Mouse (Mus musculus) kidney, embryonic 14.5 days (tissue): ENCODE measurements around the gene Lpp. TPM values are rescaled to one million over a fixed set of nuclear protein-coding genes. Genes with fewer than 3 reads are reported as not detected.
A peak's percentile ranks its signal among the peaks of the same experiment; 100 is the strongest.

Experiments
- ATAC-seq: fragments of 200-750 bp; cut with Nextera tagmentation; 2 replicates; pipeline ENCODE4 v1.8.0; 2017; ENCODE audit warnings: moderate number of reproducible peaks, mild to moderate bottlenecking, moderate TSS enrichment, moderate library complexity; ENCODE audit not compliant: low FRiP score, low TSS enrichment
- H3K27ac ChIP-seq: fragments of 300-500 bp; sonication (generic); 2 replicates; pipeline ENCODE4 v1.5.1; 2014; ENCODE audit warnings: low read depth, mild to moderate bottlenecking, low read length, moderate library complexity, mixed read lengths
- H3K27me3 ChIP-seq: fragments of 300-500 bp; sonication (generic); 2 replicates; pipeline ENCODE4 v1.6.1; 2014; ENCODE audit warnings: mild to moderate bottlenecking, low read length; ENCODE audit not compliant: control insufficient read depth, insufficient read depth
- H3K36me3 ChIP-seq: fragments of 300-500 bp; sonication (generic); 2 replicates; pipeline ENCODE4 v1.6.1; 2014; ENCODE audit warnings: low read length, mixed read lengths; ENCODE audit not compliant: control insufficient read depth, insufficient read depth
- H3K4me1 ChIP-seq: fragments of 300-500 bp; sonication (generic); 2 replicates; pipeline ENCODE4 v1.6.1; 2014; ENCODE audit warnings: low read length, mixed read lengths; ENCODE audit not compliant: control insufficient read depth, insufficient read depth
- H3K4me2 ChIP-seq: fragments of 300-500 bp; sonication (generic); replicated peaks from 2 replicates; pipeline ENCODE4 v1.6.1; 2014; ENCODE audit warnings: low read depth, mild to moderate bottlenecking, low read length
- H3K4me3 ChIP-seq: fragments of 300-500 bp; sonication (generic); 2 replicates; pipeline ENCODE4 v1.5.1; 2014; ENCODE audit warnings: mild to moderate bottlenecking, low read length
- H3K9ac ChIP-seq: fragments of 300-500 bp; sonication (generic); 2 replicates; pipeline ENCODE4 v1.6.1; 2014; ENCODE audit warnings: low read depth, mild to moderate bottlenecking, low read length, moderate library complexity
- H3K9me3 ChIP-seq: fragments of 300-500 bp; sonication (generic); 2 replicates; pipeline ENCODE4 v1.6.1; 2016; ENCODE audit warnings: low read length; ENCODE audit not compliant: control insufficient read depth
- WGBS: fragments of 180-500 bp; shearing (Covaris S2); extraction: QIAGEN DNeasy Blood & Tissue Kit; methylation state at CpG from one replicate; pipeline ENCODE4 v1.1.7; 2014; 5-methylcytosine and 5-hydroxymethylcytosine counted together
- polyA plus RNA-seq: library from polyadenylated mRNA; unstranded; fragments of >200 nt; fragmentation: Nextera tagmentation; extraction: Ambion mirVana; gene quantifications from 2 replicates; pipeline ENCODE4 v1.2.1, GENCODE M21; 2014

Gene Lpp
- polyA plus RNA-seq, 1 experiment from 2014 or later, result 49.2 TPM

- Histone ChIP-seq H3K27me3 (no peaks in the 10 kb centered on the region), H3K4me2 (peak overlapping the region; percentile 55), H3K4me1 (peaks cover 38% of the 10 kb centered on the region), H3K4me3 (peak overlapping the region; percentile 91), H3K9ac (peak overlapping the region; percentile 93; the same call in 1 of the 2 replicates), H3K9me3 (no peaks in the 10 kb centered on the region), H3K36me3 (no peaks in the 10 kb centered on the region), H3K27ac (peak overlapping the region; percentile 97; the same call in 1 of the 2 replicates)
- ATAC-seq, result no peak
- WGBS, result 71% methylated on average over 2 of the region's 2 CpGs
Observed at GRCm38 (mm10) chr16:24395100-24395499, 1.8 kb downstream of the Lpp start.

- peaks cover 40% of the 10 kb centered on the region for H3K4me1 ChIP-seq
Observed at GRCm38 (mm10) chr16:24396504-24396903, 3.2 kb downstream of the Lpp start.

GRCm38 (mm10) chr16:24398476-24398875 lies 5.2 kb downstream of the Lpp start:
- H3K4me2 ChIP-seq, result no peak overlapping the region
- H3K4me3 ChIP-seq, result no peak overlapping the region
- H3K36me3 ChIP-seq, result no peaks in the 10 kb centered on the region
- no peaks in the 10 kb centered on the region for H3K27me3 ChIP-seq
- WGBS, result 2% methylated on average over 4 of the region's 4 CpGs
- H3K27ac ChIP-seq, result no peak overlapping the region; the same call in 1 of the 2 replicates
- H3K9me3 ChIP-seq, result no peaks in the 10 kb centered on the region
- no peak overlapping the region for H3K9ac ChIP-seq
- no peak for ATAC-seq
- peaks cover 41% of the 10 kb centered on the region for H3K4me1 ChIP-seq

More at GRCm38 (mm10) chr16:24396504-24396903, 3.2 kb downstream of the Lpp start:
- Histone ChIP-seq H3K9ac (no peak overlapping the region), H3K27me3 (no peaks in the 10 kb centered on the region), H3K9me3 (no peaks in the 10 kb centered on the region), H3K36me3 (no peaks in the 10 kb centered on the region), H3K27ac (no peak overlapping the region), H3K4me3 (no peak overlapping the region), H3K4me2 (no peak overlapping the region)
- WGBS, result 82% methylated on average over 7 of the region's 7 CpGs
- ATAC-seq, result no peak

GRCm38 (mm10) chr16:24398893-24399292 lies 5.6 kb downstream of the Lpp start:
- WGBS, result 37% methylated on average over 3 of the region's 3 CpGs
- no peak overlapping the region for H3K4me3 ChIP-seq
- H3K36me3 ChIP-seq, result no peaks in the 10 kb centered on the region
- no peaks in the 10 kb centered on the region for H3K27me3 ChIP-seq
- no peak for ATAC-seq
- peaks cover 45% of the 10 kb centered on the region for H3K4me1 ChIP-seq
- H3K9me3 ChIP-seq, result no peaks in the 10 kb centered on the region
- no peak overlapping the region for H3K9ac ChIP-seq
- no peak overlapping the region for H3K4me2 ChIP-seq
- no peak overlapping the region; the same call in 1 of the 2 replicates for H3K27ac ChIP-seq

GRCm38 (mm10) chr16:24399524-24399923 lies 6.2 kb downstream of the Lpp start:
- whole genome bisulfite sequencing, result 58% methylated on average over 5 of the region's 5 CpGs
- H3K9me3 ChIP-seq, result no peaks in the 10 kb centered on the region
- H3K4me1 ChIP-seq, result peaks cover 45% of the 10 kb centered on the region
- no peak overlapping the region for H3K9ac ChIP-seq
- H3K36me3 ChIP-seq, result no peaks in the 10 kb centered on the region
- no peak overlapping the region for H3K4me3 ChIP-seq
- no peaks in the 10 kb centered on the region for H3K27me3 ChIP-seq
- no peak overlapping the region for H3K4me2 ChIP-seq
- no peak for ATAC-seq
- H3K27ac ChIP-seq, result no peak overlapping the region

GRCm38 (mm10) chr16:24400776-24401175 lies 7.5 kb downstream of the Lpp start:
- H3K4me3 ChIP-seq, result no peak overlapping the region
- no peaks in the 10 kb centered on the region for H3K36me3 ChIP-seq
- 87% methylated on average over 2 of the region's 2 CpGs for WGBS
- no peak overlapping the region for H3K27ac ChIP-seq
- H3K4me2 ChIP-seq, result no peak overlapping the region
- H3K27me3 ChIP-seq, result no peaks in the 10 kb centered on the region
- H3K9me3 ChIP-seq, result no peaks in the 10 kb centered on the region
- peaks cover 37% of the 10 kb centered on the region for H3K4me1 ChIP-seq
- no peak for ATAC-seq
- no peak overlapping the region for H3K9ac ChIP-seq

- H3K4me1 ChIP-seq, result peaks cover 27% of the 10 kb centered on the region
- no peak overlapping the region for H3K9ac ChIP-seq
- no peak overlapping the region for H3K27ac ChIP-seq
- ATAC-seq, result no peak
- H3K9me3 ChIP-seq, result peaks cover 6% of the 10 kb centered on the region
- H3K4me2 ChIP-seq, result no peak overlapping the region
- no peaks in the 10 kb centered on the region for H3K27me3 ChIP-seq
- no peak overlapping the region for H3K4me3 ChIP-seq
- 95% methylated on average over 4 of the region's 4 CpGs for WGBS
- H3K36me3 ChIP-seq, result no peaks in the 10 kb centered on the region; the same call in 1 of the 2 replicates
Observed at GRCm38 (mm10) chr16:24402801-24403200, 9.5 kb downstream of the Lpp start.

GRCm38 (mm10) chr16:24403733-24404380 lies 10.6 kb downstream of the Lpp start:
- Histone ChIP-seq H3K27me3 (no peaks in the 10 kb centered on the region), H3K9ac (no peak overlapping the region), H3K4me1 (peaks cover 19% of the 10 kb centered on the region), H3K4me3 (no peak overlapping the region), H3K9me3 (peaks cover 6% of the 10 kb centered on the region), H3K36me3 (no peaks in the 10 kb centered on the region; the same call in 1 of the 2 replicates), H3K4me2 (no peak overlapping the region), H3K27ac (no peak overlapping the region)
- no peak for ATAC-seq
- WGBS, result 73% methylated on average over 8 of the region's 8 CpGs

GRCm38 (mm10) chr16:24406521-24406920 lies 13.2 kb downstream of the Lpp start:
- Histone ChIP-seq H3K4me1 (peaks cover 5% of the 10 kb centered on the region; the same call in 1 of the 2 replicates), H3K9me3 (peaks cover 6% of the 10 kb centered on the region), H3K4me2 (no peak overlapping the region), H3K4me3 (no peak overlapping the region), H3K27me3 (no peaks in the 10 kb centered on the region), H3K9ac (no peak overlapping the region), H3K27ac (no peak overlapping the region), H3K36me3 (no peaks in the 10 kb centered on the region; the same call in 1 of the 2 replicates)
- ATAC-seq, result no peak
- 90% methylated on average over 2 of the region's 2 CpGs for WGBS
